Mouse (Mus musculus): ENCODE results near the gene Mob1a.
A peak's percentile ranks its signal among the peaks of the same experiment; 100 is the strongest.

Gene Mob1a

GRCm38 (mm10) chr6:83325525-83326393 lies at the start of gene Mob1a, which contains the start of gene Mthfd2:
Mob1a (plus strand) TSS chr6:83326016.
Mthfd2 (minus strand) TSS chr6:83325908.
- peak; percentile 94 to 97 for DNase-seq

- no peak for DNase-seq
These were observed 48.7 kb upstream of the Mob1a start for GRCm38 (mm10) chr6:83277151-83277550.

- DNase-seq = peak; percentile 45 to 51
These were observed 46.9 kb upstream of the Mob1a start for GRCm38 (mm10) chr6:83278881-83279280.

GRCm38 (mm10) chr6:83280256-83280955 lies 45.4 kb upstream of the Mob1a start:
- peak in 1 of 2 experiments; percentile 29 for DNase-seq

GRCm38 (mm10) chr6:83300447-83301229 lies 25.2 kb upstream of the Mob1a start:
- DNase-seq = no peak

GRCm38 (mm10) chr6:83301294-83301693 lies 24.5 kb upstream of the Mob1a start:
- DNase-seq = no peak

GRCm38 (mm10) chr6:83302264-83302663 lies 23.6 kb upstream of the Mob1a start:
- DNase-seq = no peak

GRCm38 (mm10) chr6:83309017-83309416 lies 16.8 kb upstream of the Mob1a start:
- DNase-seq = no peak

GRCm38 (mm10) chr6:83311206-83311605 lies 14.6 kb upstream of the Mob1a start:
- DNase-seq = no peak

- no peak for DNase-seq
These were observed 13.8 kb upstream of the Mob1a start for GRCm38 (mm10) chr6:83312021-83312420.

GRCm38 (mm10) chr6:83312514-83312913 lies 13.3 kb upstream of the Mob1a start:
- no peak for DNase-seq

GRCm38 (mm10) chr6:83315293-83315692 lies 10.5 kb upstream of the Mob1a start:
- DNase-seq = no peak

GRCm38 (mm10) chr6:83316022-83316421 lies 9.8 kb upstream of the Mob1a start:
- peak; percentile 43 to 49 for DNase-seq

GRCm38 (mm10) chr6:83317108-83317741 lies 8.6 kb upstream of the Mob1a start:
- DNase-seq = peak; percentile 94 to 96

- DNase-seq = no peak
These were observed 3.9 kb upstream of the Mob1a start for GRCm38 (mm10) chr6:83321927-83322326.

- DNase-seq = no peak
These were observed 3.0 kb upstream of the Mob1a start for GRCm38 (mm10) chr6:83322794-83323193.

- no peak for DNase-seq
These were observed 2.0 kb upstream of the Mob1a start for GRCm38 (mm10) chr6:83323652-83324419.

GRCm38 (mm10) chr6:83326394-83326736 lies 549 bp downstream of the Mob1a start:
- DNase-seq = no peak

- DNase-seq = no peak
These were observed 945 bp downstream of the Mob1a start for GRCm38 (mm10) chr6:83326761-83327160.

GRCm38 (mm10) chr6:83327591-83328190 lies 1.9 kb downstream of the Mob1a start:
- DNase-seq = no peak

GRCm38 (mm10) chr6:83341387-83341786 lies 15.6 kb downstream of the Mob1a start:
- DNase-seq = no peak
